Mouse (Mus musculus) neural tube, embryonic 12.5 days (tissue): ENCODE results near the gene Gm17268. TPM values are rescaled to one million over a fixed set of nuclear protein-coding genes. Genes with fewer than 3 reads are reported as not detected.

Experiments
- ATAC-seq: fragments of 200-750 bp; cut with Nextera tagmentation; 2 replicates; pipeline ENCODE4 v1.8.0; 2017; ENCODE audit warnings: low read depth, mild to moderate bottlenecking, moderate TSS enrichment, moderate library complexity; ENCODE audit not compliant: low FRiP score
- H3K27ac ChIP-seq: fragments of 300-500 bp; sonication (generic); 2 replicates; pipeline ENCODE4 v1.5.1; 2016
- H3K27me3 ChIP-seq: fragments of 300-500 bp; sonication (generic); replicated peaks from 2 replicates; pipeline ENCODE4 v1.6.1; 2016; ENCODE audit warnings: mild to moderate bottlenecking
- H3K36me3 ChIP-seq: fragments of 300-500 bp; sonication (generic); 2 replicates; pipeline ENCODE4 v1.6.1; 2016; ENCODE audit warnings: mild to moderate bottlenecking
- H3K4me1 ChIP-seq: fragments of 300-500 bp; sonication (generic); 2 replicates; pipeline ENCODE4 v1.6.1; 2016
- H3K4me2 ChIP-seq: fragments of 300-500 bp; sonication (generic); replicated peaks from 2 replicates; pipeline ENCODE4 v1.6.1; 2016; ENCODE audit warnings: mild to moderate bottlenecking
- H3K4me3 ChIP-seq: fragments of 300-500 bp; sonication (generic); 2 replicates; pipeline ENCODE4 v1.5.1; 2016
- H3K9ac ChIP-seq: fragments of 300-500 bp; sonication (generic); 2 replicates; pipeline ENCODE4 v1.6.1; 2016; ENCODE audit warnings: mild to moderate bottlenecking
- H3K9me3 ChIP-seq: fragments of 300-500 bp; sonication (generic); 2 replicates; pipeline ENCODE4 v1.6.1; 2016; ENCODE audit warnings: mild to moderate bottlenecking
- WGBS: fragments of 180-500 bp; shearing (Covaris S2); methylation state at CpG from one replicate; pipeline ENCODE4 v1.1.7; 2016; 5-methylcytosine and 5-hydroxymethylcytosine counted together
- polyA plus RNA-seq: library from polyadenylated mRNA; unstranded; fragments of >200 nt; fragmentation: Nextera tagmentation; extraction: Ambion mirVana; gene quantifications from 2 replicates; pipeline ENCODE4 v1.2.1, GENCODE M21; 2016

Gene Gm17268
- polyA plus RNA-seq, result not detected in 2 replicates

DNA sequence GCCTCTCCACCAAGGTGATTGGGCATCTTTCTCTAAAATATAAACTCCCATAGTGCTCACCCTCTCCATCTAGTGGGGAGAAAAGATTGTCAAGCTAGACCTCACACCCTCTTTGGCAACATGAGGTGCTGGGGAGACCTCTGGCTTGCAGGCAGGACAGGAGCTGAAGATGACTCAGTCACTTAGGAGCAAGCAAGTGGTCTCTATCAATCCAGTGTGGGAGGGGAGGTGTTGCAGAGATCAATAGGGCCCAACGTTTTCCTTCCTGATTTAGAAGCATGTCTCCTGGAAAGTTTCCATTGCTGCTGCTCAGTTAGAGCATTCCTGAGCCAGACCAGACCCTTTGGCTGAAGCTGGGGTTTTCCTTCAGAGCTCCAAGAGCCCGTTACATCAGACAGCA lies at the start of gene Gm17268:
Gm17268 (minus strand) TSS at position 28 of the 400 bp plus-strand sequence.
- Histone ChIP-seq H3K27me3 (no peaks in the 10 kb centered on the region), H3K4me2 (no peak within 1 kb of the TSS), H3K4me3 (no peak within 1 kb of the TSS), H3K27ac (no peak within 1 kb of the TSS), H3K36me3 (no peaks in the 10 kb centered on the region), H3K9ac (no peak within 1 kb of the TSS), H3K9me3 (no peaks in the 10 kb centered on the region), H3K4me1 (no peaks in the 10 kb centered on the region)
- WGBS, result 61% methylated on average over 2 of the region's 2 CpGs
- ATAC-seq, result no peak

DNA sequence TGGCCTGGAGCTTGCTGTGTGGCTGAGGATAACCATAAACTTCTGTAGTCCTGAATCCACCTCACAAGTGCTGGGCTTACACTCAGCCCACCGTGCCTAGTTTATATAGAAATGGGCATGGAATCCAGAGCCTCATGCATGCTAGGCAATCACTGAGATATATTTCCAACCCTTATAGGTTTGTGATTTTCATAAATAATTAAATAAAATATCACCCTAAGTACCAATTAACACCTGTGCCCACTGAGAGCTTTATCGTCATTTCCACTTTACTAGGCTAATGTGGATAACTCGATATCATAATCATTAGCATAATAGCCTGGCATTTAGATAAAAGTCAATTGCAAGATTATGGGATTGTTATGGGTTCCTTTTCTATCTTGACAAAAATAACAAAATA lies 46.0 kb upstream of the Gm17268 start:
- H3K4me1 ChIP-seq, result no peaks in the 10 kb centered on the region
- H3K27ac ChIP-seq, result no peak overlapping the region
- WGBS, result 78% methylated on average over 3 of the region's 3 CpGs
- no peak for ATAC-seq
- H3K9me3 ChIP-seq, result no peaks in the 10 kb centered on the region
- no peaks in the 10 kb centered on the region for H3K27me3 ChIP-seq
- H3K36me3 ChIP-seq, result no peaks in the 10 kb centered on the region
- no peak overlapping the region for H3K4me3 ChIP-seq
- no peak overlapping the region for H3K4me2 ChIP-seq
- H3K9ac ChIP-seq, result no peak overlapping the region

DNA sequence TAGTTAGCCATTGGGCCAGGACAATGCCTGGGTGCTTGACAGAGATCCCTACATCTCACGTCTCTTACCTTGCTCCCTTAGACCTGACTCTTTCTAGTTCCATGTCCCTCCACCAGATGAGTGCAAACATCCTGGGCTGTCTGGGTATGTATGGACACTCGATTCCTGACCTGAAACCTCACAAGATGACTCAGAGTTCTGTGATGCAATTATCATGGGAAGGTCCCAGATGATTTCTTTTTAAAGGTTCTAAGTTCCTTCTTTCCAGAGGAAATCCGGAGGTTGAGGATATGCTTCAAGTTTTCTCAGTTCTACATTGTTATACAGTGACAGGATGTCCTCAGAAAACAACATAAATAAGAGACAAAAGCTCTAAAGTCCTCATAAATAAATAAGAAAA lies 42.5 kb upstream of the Gm17268 start:
- no peak overlapping the region for H3K27ac ChIP-seq
- 78% methylated on average over 3 of the region's 3 CpGs for WGBS
- no peaks in the 10 kb centered on the region for H3K9me3 ChIP-seq
- H3K27me3 ChIP-seq, result no peaks in the 10 kb centered on the region
- H3K4me2 ChIP-seq, result no peak overlapping the region
- no peaks in the 10 kb centered on the region for H3K4me1 ChIP-seq
- ATAC-seq, result no peak
- no peaks in the 10 kb centered on the region for H3K36me3 ChIP-seq
- no peak overlapping the region for H3K4me3 ChIP-seq
- H3K9ac ChIP-seq, result no peak overlapping the region

DNA sequence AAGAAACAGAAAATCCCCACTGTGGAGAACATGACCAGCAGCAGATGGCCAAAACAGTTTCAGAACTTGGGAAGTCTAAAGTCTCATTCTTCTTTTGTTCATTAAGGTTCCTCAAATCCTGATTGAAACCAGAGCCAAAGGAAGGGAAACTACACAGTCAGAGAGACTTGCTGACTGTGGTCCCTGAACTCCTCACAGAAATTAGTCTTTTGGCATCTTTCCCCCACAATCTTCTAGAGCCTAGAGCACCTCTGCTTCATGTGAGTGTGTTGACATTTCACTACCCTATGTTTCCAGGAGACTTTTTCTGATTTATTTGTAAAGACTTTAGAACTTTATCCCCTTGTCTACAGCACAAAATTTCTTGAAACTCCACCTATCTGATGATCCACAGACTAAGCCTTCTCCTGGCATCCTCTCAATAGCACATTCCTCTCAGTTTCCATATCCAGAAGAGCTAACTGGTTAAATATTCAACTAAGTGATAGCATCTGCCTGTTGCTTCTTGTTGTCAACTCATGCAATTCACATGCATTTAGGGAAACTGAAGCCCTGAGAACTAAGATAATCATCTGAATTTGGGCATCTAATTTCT lies 39.9 kb upstream of the Gm17268 start:
- H3K27me3 ChIP-seq, result no peaks in the 10 kb centered on the region
- no peaks in the 10 kb centered on the region for H3K4me1 ChIP-seq
- H3K4me2 ChIP-seq, result no peak overlapping the region
- H3K36me3 ChIP-seq, result no peaks in the 10 kb centered on the region
- H3K4me3 ChIP-seq, result no peak overlapping the region
- no peak overlapping the region for H3K27ac ChIP-seq
- H3K9ac ChIP-seq, result no peak overlapping the region
- ATAC-seq, result no peak
- H3K9me3 ChIP-seq, result no peaks in the 10 kb centered on the region

- no peak overlapping the region for H3K27ac ChIP-seq
- no peaks in the 10 kb centered on the region for H3K4me1 ChIP-seq
- no peak overlapping the region for H3K4me3 ChIP-seq
- H3K9ac ChIP-seq, result no peak overlapping the region
- no peak overlapping the region for H3K4me2 ChIP-seq
- no peaks in the 10 kb centered on the region for H3K9me3 ChIP-seq
- no peaks in the 10 kb centered on the region for H3K36me3 ChIP-seq
- ATAC-seq, result no peak
- WGBS, result 81% methylated on average over 3 of the region's 3 CpGs
- H3K27me3 ChIP-seq, result no peaks in the 10 kb centered on the region
Measured at GRCm38 (mm10) chr11:82077031-82077430, 38.7 kb upstream of the Gm17268 start.

DNA sequence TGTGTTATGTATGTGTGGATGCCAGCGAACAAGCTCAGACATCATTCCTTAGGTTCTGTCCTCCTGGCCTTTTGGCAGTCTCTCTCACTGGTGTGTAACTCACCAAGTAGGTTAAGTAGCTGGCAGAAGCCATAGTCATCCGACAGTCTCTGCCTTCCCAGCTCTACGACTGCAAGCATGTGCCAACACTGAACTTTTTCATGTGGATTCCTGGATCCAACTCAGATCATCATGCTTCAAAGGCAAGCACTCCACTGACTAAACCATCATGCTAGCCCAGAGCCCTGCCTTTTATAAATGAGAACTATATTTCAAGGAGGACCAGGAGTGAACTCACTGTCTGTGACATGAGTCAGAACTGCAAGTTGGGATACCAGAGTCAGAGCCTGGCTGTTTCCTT lies 35.3 kb upstream of the Gm17268 start:
- no peak overlapping the region for H3K27ac ChIP-seq
- no peak overlapping the region for H3K4me3 ChIP-seq
- 86% methylated on average over 3 of the region's 3 CpGs for WGBS
- no peaks in the 10 kb centered on the region for H3K4me1 ChIP-seq
- H3K36me3 ChIP-seq, result no peaks in the 10 kb centered on the region
- ATAC-seq, result no peak
- H3K27me3 ChIP-seq, result no peaks in the 10 kb centered on the region
- no peaks in the 10 kb centered on the region for H3K9me3 ChIP-seq
- no peak overlapping the region for H3K4me2 ChIP-seq
- H3K9ac ChIP-seq, result no peak overlapping the region

DNA sequence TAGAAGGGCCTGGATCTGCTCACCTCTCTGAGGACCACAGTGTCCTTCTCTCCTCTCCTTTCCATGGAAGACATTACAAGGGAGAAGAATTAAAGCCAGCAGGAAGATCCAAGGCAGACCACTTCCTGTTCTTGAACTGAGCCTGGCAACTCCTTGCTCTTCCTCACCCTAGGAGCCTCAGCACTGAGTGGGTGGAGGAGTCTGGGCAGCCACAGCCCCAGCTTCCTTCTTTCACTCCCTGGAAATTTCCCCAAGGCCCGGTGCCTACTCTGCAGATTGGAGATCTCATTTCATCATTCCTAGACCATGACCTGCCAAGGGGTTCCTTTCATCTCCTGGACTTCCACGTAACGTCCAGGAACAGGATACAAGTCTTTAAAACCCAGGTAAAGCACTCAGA lies 34.6 kb upstream of the Gm17268 start:
- H3K27ac ChIP-seq, result no peak overlapping the region
- H3K9ac ChIP-seq, result no peak overlapping the region
- no peaks in the 10 kb centered on the region for H3K4me1 ChIP-seq
- no peak for ATAC-seq
- H3K9me3 ChIP-seq, result no peaks in the 10 kb centered on the region
- H3K4me3 ChIP-seq, result no peak overlapping the region
- no peaks in the 10 kb centered on the region for H3K36me3 ChIP-seq
- H3K27me3 ChIP-seq, result no peaks in the 10 kb centered on the region
- H3K4me2 ChIP-seq, result no peak overlapping the region
- 86% methylated on average over 3 of the region's 3 CpGs for WGBS

DNA sequence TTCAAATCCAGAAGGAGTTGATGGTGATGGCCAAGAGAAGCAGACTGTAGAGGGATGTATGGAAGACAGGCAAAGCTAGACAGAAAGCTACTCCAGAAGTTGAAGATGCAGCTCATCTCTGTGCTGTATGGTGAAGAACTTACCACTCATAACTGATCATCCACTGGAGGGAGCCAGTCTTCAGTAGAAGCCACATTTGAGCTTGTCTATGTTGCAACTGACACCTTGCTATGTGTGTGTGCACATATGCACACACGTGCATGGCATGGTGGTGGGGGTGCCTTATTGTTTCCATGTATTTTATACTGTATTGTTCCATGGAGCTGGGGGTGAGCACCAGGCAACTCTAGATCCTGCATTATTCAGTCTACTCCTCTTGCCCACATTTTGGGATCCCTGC lies 34.0 kb upstream of the Gm17268 start:
- no peak for ATAC-seq
- H3K9ac ChIP-seq, result no peak overlapping the region
- WGBS, result 91% methylated on average over 1 of the region's 1 CpGs

DNA sequence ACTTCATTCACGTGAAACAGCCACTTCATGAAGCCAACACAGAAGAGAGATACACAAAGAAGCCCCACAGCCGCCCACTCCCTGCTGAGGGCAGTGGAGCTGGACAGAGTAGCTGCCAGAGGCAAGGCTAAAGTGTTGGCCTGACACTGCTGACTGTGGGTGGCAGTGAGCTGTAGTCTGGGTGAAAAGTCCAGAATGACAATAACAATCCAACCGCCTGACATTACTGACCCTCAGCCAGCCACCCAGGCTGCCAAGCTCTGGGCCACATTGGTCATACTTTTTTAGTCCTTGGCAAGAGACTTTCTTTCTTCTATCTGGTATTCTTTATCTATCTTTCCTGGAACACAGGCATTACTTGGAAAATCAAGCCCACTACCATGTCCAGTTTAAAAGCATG lies 32.7 kb upstream of the Gm17268 start:
- Histone ChIP-seq H3K27me3 (no peaks in the 10 kb centered on the region), H3K9me3 (no peaks in the 10 kb centered on the region), H3K4me1 (no peaks in the 10 kb centered on the region), H3K27ac (no peak overlapping the region), H3K36me3 (no peaks in the 10 kb centered on the region), H3K4me2 (no peak overlapping the region), H3K4me3 (no peak overlapping the region), H3K9ac (no peak overlapping the region)
- 80% methylated on average over 3 of the region's 3 CpGs for WGBS
- ATAC-seq, result no peak

More for the DNA sequence above, 34.0 kb upstream of the Gm17268 start:
- no peaks in the 10 kb centered on the region for H3K4me1 ChIP-seq
- no peaks in the 10 kb centered on the region for H3K9me3 ChIP-seq
- no peak overlapping the region for H3K4me3 ChIP-seq
- no peak overlapping the region for H3K27ac ChIP-seq
- H3K27me3 ChIP-seq, result no peaks in the 10 kb centered on the region
- H3K36me3 ChIP-seq, result no peaks in the 10 kb centered on the region
- H3K4me2 ChIP-seq, result no peak overlapping the region

- H3K4me3 ChIP-seq, result no peak overlapping the region
- no peak for ATAC-seq
- H3K9ac ChIP-seq, result no peak overlapping the region
- H3K27ac ChIP-seq, result no peak overlapping the region
- no peaks in the 10 kb centered on the region for H3K4me1 ChIP-seq
- H3K4me2 ChIP-seq, result no peak overlapping the region
- 84% methylated on average over 7 of the region's 7 CpGs for WGBS
- H3K36me3 ChIP-seq, result no peaks in the 10 kb centered on the region
- no peaks in the 10 kb centered on the region for H3K27me3 ChIP-seq
- H3K9me3 ChIP-seq, result no peaks in the 10 kb centered on the region
Measured at GRCm38 (mm10) chr11:82066953-82067571, 28.7 kb upstream of the Gm17268 start.

DNA sequence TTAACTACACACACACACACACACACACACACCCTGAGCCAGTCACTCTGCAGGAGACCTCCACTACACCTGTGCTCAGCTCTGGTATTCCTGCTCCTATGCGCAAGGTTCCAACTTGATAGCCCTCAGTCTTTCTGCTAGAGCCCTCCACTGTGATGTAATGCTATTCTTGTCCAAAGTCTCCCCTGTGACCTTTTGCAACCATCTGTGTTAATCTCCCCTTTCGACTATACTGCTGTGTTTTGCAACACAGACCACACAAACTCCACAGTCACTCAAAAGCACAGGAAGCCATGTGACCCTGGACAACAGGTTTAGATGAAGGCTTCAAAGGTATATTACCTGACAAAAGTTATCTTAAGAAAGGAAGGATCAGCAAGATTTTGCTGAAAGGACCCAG lies 25.1 kb upstream of the Gm17268 start:
- no peak overlapping the region for H3K9ac ChIP-seq
- no peak overlapping the region for H3K4me2 ChIP-seq
- H3K4me3 ChIP-seq, result no peak overlapping the region
- no peak overlapping the region for H3K27ac ChIP-seq
- no peaks in the 10 kb centered on the region for H3K36me3 ChIP-seq
- H3K27me3 ChIP-seq, result no peaks in the 10 kb centered on the region
- H3K4me1 ChIP-seq, result no peaks in the 10 kb centered on the region
- WGBS, result 85% methylated on average over 2 of the region's 2 CpGs
- no peak for ATAC-seq
- H3K9me3 ChIP-seq, result no peaks in the 10 kb centered on the region

DNA sequence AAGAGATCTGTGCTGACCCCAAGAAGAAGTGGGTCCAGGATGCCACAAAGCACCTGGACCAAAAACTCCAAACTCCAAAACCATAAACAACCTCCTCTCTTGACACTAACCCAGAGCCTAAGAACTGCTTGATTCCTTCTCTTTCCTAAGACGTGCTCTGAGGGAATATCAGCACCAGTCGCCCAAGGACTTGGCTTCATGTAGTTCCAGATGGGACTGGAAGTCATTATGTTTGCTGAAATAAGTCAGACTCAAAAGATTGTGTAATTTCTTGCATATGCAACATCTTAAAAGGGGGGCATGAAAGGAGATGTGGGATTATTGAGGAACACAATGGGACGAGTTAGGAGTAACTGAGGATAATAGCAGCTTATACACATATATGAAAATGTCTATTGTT lies 23.9 kb upstream of the Gm17268 start:
- H3K4me2 ChIP-seq, result no peak overlapping the region
- no peaks in the 10 kb centered on the region for H3K4me1 ChIP-seq
- H3K9ac ChIP-seq, result no peak overlapping the region
- no peak for ATAC-seq
- WGBS, result 82% methylated on average over 3 of the region's 3 CpGs
- no peaks in the 10 kb centered on the region for H3K36me3 ChIP-seq
- no peak overlapping the region for H3K4me3 ChIP-seq
- H3K27me3 ChIP-seq, result no peaks in the 10 kb centered on the region
- H3K9me3 ChIP-seq, result no peaks in the 10 kb centered on the region
- no peak overlapping the region for H3K27ac ChIP-seq

- Histone ChIP-seq H3K4me3 (no peak within 1 kb of the TSS), H3K36me3 (no peaks in the 10 kb centered on the region), H3K9me3 (no peaks in the 10 kb centered on the region), H3K27ac (no peak within 1 kb of the TSS), H3K9ac (no peak within 1 kb of the TSS), H3K4me2 (no peak within 1 kb of the TSS), H3K27me3 (no peaks in the 10 kb centered on the region), H3K4me1 (no peaks in the 10 kb centered on the region)
- WGBS, result 81% methylated on average over 6 of the region's 6 CpGs
- no peak for ATAC-seq
Measured at GRCm38 (mm10) chr11:82057646-82058045, 19.3 kb upstream of the Gm17268 start, which contains the start of gene Ccl11. TSS of gene Ccl11 (plus strand) at chr11:82057823.
